Comparison of ENCODE assay signal across 21 mouse cellular contexts in the genomic region with DNA sequence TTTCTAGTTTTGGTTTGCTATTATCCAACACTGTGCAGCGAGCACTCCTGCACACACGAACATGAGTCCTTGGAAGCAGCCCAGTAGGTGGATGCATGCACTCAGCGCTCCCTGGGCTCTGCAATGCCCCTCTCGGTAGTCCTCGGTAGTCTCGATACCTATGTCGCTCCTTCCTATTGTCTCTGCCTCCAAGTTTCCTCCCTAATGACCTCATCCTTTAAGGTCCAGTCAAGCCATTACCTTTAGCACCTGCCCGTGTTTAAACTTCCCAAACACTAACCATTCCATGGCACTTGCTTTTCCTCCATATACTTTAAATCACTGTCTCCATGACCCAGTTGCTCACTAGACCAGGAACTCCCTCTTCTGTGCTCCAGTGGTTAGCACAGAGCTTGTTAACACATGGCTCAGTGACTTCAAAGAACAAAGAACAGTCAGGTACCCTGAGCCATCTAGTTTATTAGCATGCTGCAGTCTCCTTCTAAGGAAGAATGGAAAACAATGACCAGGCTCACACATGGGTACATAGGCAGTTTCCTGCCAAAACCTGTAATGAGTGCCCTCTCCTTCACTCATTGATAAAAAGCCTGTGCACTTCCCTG. TPM values are rescaled to one million over a fixed set of nuclear protein-coding genes. Genes with fewer than 3 reads are reported as not detected.
"Had no signal": no experiment of that assay in that cellular context is flagged by ENCODE, and none has a peak within 500 bp of the region (broad histone marks: within the 10 kb centered on the region; RNA-seq: fewer than 3 reads in every experiment).

No protein-coding gene starts in this region.

- H3K9ac ChIP-seq: limb, embryonic 12.5 days; limb, embryonic 15.5 days; liver, embryonic 14.5 days; liver, postnatal 0 days; lung, embryonic 14.5 days; midbrain, embryonic 12.5 days; midbrain, embryonic 15.5 days; neural tube, embryonic 12.5 days had no signal

- H3K9me3 ChIP-seq: limb, embryonic 12.5 days; limb, embryonic 15.5 days; midbrain, embryonic 12.5 days; midbrain, embryonic 15.5 days; neural tube, embryonic 12.5 days had no signal

- DNase-seq: left cerebral cortex, postnatal 4 days; liver, postnatal 0 days; lung, embryonic 14.5 days; right cerebral cortex, adult 18-20 months; right cerebral cortex, postnatal 14 days; right cerebral cortex, postnatal 4 days; thymus, adult 18-20 months; thymus, postnatal 4 days had no signal

- H3K4me2 ChIP-seq: limb, embryonic 12.5 days; limb, embryonic 15.5 days; liver, embryonic 11.5 days; lung, embryonic 14.5 days; midbrain, embryonic 12.5 days; midbrain, embryonic 15.5 days; neural tube, embryonic 12.5 days had no signal

- H3K4me3 ChIP-seq: limb, embryonic 12.5 days; limb, embryonic 15.5 days; midbrain, embryonic 12.5 days; midbrain, embryonic 15.5 days; neural tube, embryonic 12.5 days had no signal

- H3K4me1 ChIP-seq: limb, embryonic 12.5 days; limb, embryonic 15.5 days; midbrain, embryonic 12.5 days; midbrain, embryonic 15.5 days; neural tube, embryonic 12.5 days had no signal

- H3K27me3 ChIP-seq: limb, embryonic 12.5 days; limb, embryonic 15.5 days; midbrain, embryonic 12.5 days; midbrain, embryonic 15.5 days; neural tube, embryonic 12.5 days had no signal

- H3K27ac ChIP-seq: hindbrain, postnatal 0 days; limb, embryonic 12.5 days; limb, embryonic 15.5 days; liver, embryonic 14.5 days; macrophage; midbrain, embryonic 12.5 days; midbrain, embryonic 15.5 days; neural tube, embryonic 12.5 days; stomach, postnatal 0 days had no signal

- ATAC-seq: hindbrain, postnatal 0 days; inflammation-experienced regulatory T-cells, adult 6 months; intestine, embryonic 16.5 days; liver, postnatal 0 days; lung, postnatal 0 days; midbrain, embryonic 15.5 days had no signal

RNA-seq across cellular contexts. Expression of a gene that starts 34.5 kb away (rescaled TPM):
- polyA plus RNA-seq: macrophage had no signal
